Mouse (Mus musculus) embryonic facial prominence, embryonic 11.5 days (tissue): ENCODE data around the gene 4930486L24Rik. TPM values are rescaled to one million over a fixed set of nuclear protein-coding genes. Genes with fewer than 3 reads are reported as not detected.

Experiments used
- ATAC-seq: fragments of 200-750 bp; cut with Nextera tagmentation; replicated peaks from 2 replicates; pipeline ENCODE4 v1.8.0; 2017; ENCODE audit warnings: low read depth; ENCODE audit not compliant: insufficient number of reproducible peaks, low FRiP score, low TSS enrichment
- DNase-seq: peaks from one replicate; pipeline ENCODE4 v3.0.0-alpha.2; 2015; ENCODE audit warnings: low spot score
- H3K27ac ChIP-seq: fragments of 300-500 bp; sonication (generic); replicated peaks from 2 replicates; pipeline ENCODE4 v1.5.1; 2014; ENCODE audit warnings: mild to moderate bottlenecking, low read depth, low read length, control low read depth
- H3K27me3 ChIP-seq: fragments of 300-500 bp; sonication (generic); 2 replicates; pipeline ENCODE4 v1.6.1; 2014; ENCODE audit warnings: mild to moderate bottlenecking, low read length, moderate library complexity, mixed read lengths; ENCODE audit not compliant: control insufficient read depth, insufficient read depth
- H3K36me3 ChIP-seq: fragments of 300-500 bp; sonication (generic); replicated peaks from 2 replicates; pipeline ENCODE4 v1.6.1; 2014; ENCODE audit warnings: low read depth, mild to moderate bottlenecking, low read length, moderate library complexity, mixed read lengths; ENCODE audit not compliant: control insufficient read depth, insufficient read depth
- H3K4me1 ChIP-seq: fragments of 300-500 bp; sonication (generic); 2 replicates; pipeline ENCODE4 v1.6.1; 2014; ENCODE audit warnings: low read length, mixed read lengths; ENCODE audit not compliant: control insufficient read depth, insufficient read depth
- H3K4me2 ChIP-seq: fragments of 300-500 bp; sonication (generic); 2 replicates; pipeline ENCODE4 v1.6.1; 2014; ENCODE audit warnings: low read depth, mild to moderate bottlenecking, control low read depth, low read length, moderate library complexity
- H3K4me3 ChIP-seq: fragments of 300-500 bp; sonication (generic); 2 replicates; pipeline ENCODE4 v1.5.1; 2014; ENCODE audit warnings: low read depth, low read length, control low read depth
- H3K9ac ChIP-seq: fragments of 300-500 bp; sonication (generic); replicated peaks from 2 replicates; pipeline ENCODE4 v1.6.1; 2014; ENCODE audit warnings: mild to moderate bottlenecking, control low read depth, low read length
- H3K9me3 ChIP-seq: fragments of 300-500 bp; sonication (generic); replicated peaks from 2 replicates; pipeline ENCODE4 v1.6.1; 2016; ENCODE audit warnings: mild to moderate bottlenecking, low read length, inconsistent platforms, mixed read lengths; ENCODE audit not compliant: control insufficient read depth
- WGBS: fragments of 180-500 bp; shearing (Covaris S2); extraction: QIAGEN DNeasy Blood & Tissue Kit; methylation state at CpG from one replicate; pipeline ENCODE4 v1.1.7; 2014; 5-methylcytosine and 5-hydroxymethylcytosine counted together
- polyA plus RNA-seq: library from polyadenylated mRNA; unstranded; fragments of >200 nt; fragmentation: Nextera tagmentation; extraction: Ambion mirVana; gene quantifications from 2 replicates; pipeline ENCODE4 v1.2.1, GENCODE M21; 2014

Gene 4930486L24Rik
- polyA plus RNA-seq, 1 experiment from 2014 or later, result not detected

DNA sequence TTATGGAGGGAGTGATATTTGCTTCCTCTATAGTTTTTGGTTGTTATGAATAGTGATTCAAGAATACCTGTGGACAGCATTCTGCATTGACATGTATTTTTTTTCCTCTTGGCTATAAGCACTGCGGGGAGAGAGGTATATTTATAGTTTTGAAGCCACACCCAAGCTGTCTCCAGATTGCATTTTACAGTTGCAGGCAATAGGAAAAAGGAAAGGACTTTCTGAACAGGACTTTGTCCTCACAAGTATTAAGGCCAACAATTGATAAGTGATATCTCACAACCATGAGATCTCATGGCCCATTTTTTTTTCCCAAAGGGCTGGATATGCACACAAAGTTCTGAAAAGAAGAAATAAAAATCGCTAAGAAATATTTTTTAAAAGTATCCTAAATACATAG, 54.6 kb downstream of the 4930486L24Rik start:
- ATAC-seq (no peak), DNase-seq (no peak)
- no peaks in the 10 kb centered on the region for H3K4me1 ChIP-seq
- no peaks in the 10 kb centered on the region for H3K36me3 ChIP-seq
- no peak overlapping the region for H3K4me2 ChIP-seq
- H3K27me3 ChIP-seq, result no peaks in the 10 kb centered on the region
- no peaks in the 10 kb centered on the region for H3K9me3 ChIP-seq
- 74% methylated on average over 2 of the region's 2 CpGs for WGBS
- no peak overlapping the region for H3K27ac ChIP-seq
- no peak overlapping the region for H3K9ac ChIP-seq
- H3K4me3 ChIP-seq, result no peak overlapping the region

DNA sequence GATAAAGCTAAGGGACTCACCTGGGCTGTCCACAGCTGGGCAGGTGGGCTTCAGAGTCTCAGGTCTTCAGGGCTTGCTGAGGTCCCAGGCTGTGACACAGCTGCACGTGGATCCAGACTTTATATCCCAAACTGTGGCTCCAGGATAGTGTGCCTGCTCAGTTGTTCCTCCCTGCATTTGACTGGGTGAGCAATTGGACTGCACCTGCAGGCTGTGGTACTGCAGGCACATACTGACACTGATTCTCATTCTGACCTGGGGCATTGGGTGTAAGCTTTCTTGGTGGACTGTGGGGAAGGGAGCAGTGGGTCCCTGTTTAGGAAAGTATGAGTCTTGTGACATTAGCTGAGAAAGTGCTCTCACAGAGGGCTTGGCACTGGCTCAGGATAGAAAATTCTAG, 61.5 kb downstream of the 4930486L24Rik start, which contains the start of gene Ctsll3:
Ctsll3 (minus strand) TSS at position 101 of the 400 bp plus-strand sequence.
- Histone ChIP-seq H3K4me1 (no peaks in the 10 kb centered on the region), H3K9ac (no peak within 1 kb of the TSS), H3K4me3 (no peak within 1 kb of the TSS), H3K27me3 (no peaks in the 10 kb centered on the region), H3K9me3 (no peaks in the 10 kb centered on the region), H3K36me3 (no peaks in the 10 kb centered on the region), H3K4me2 (no peak within 1 kb of the TSS), H3K27ac (no peak within 1 kb of the TSS)
- WGBS, result 67% methylated on average over 1 of the region's 1 CpGs
- DNase-seq (no peak), ATAC-seq (no peak)

Other genes starting within 250 kb of the 4930486L24Rik start
- not detected in 2 replicates for gene BC051665, start 78.1 kb downstream of the 4930486L24Rik start, polyA plus RNA-seq
- gene Ctsll3, start 61.6 kb downstream of the 4930486L24Rik start, polyA plus RNA-seq, result not detected in 2 replicates
- 0.17 and 0.26 TPM in 2 replicates for gene Gm49392, start 32.4 kb upstream of the 4930486L24Rik start, polyA plus RNA-seq
- 2.1 and 2.3 TPM in 2 replicates for gene Ctla2b, start 33.0 kb upstream of the 4930486L24Rik start, polyA plus RNA-seq
- gene Tpbpb, start 40.4 kb upstream of the 4930486L24Rik start, polyA plus RNA-seq, result not detected in 2 replicates
- gene Gm49393, start 71.1 kb upstream of the 4930486L24Rik start, polyA plus RNA-seq, result not detected in 2 replicates
- gene Gm49391, start 72.1 kb upstream of the 4930486L24Rik start, polyA plus RNA-seq, result 1.2 and 2.1 TPM in 2 replicates
- 14.1 and 15.5 TPM in 2 replicates for gene Ctla2a, start 72.2 kb upstream of the 4930486L24Rik start, polyA plus RNA-seq
- gene Tpbpa, start 77.5 kb upstream of the 4930486L24Rik start, polyA plus RNA-seq, result not detected in 2 replicates
- not detected in 2 replicates for gene Ctsj, start 141.5 kb upstream of the 4930486L24Rik start, polyA plus RNA-seq
- not detected in 2 replicates for gene Ctsq, start 176.2 kb upstream of the 4930486L24Rik start, polyA plus RNA-seq